Mouse (Mus musculus): ENCODE measurements around the gene Timm23. TPM values are rescaled to one million over a fixed set of nuclear protein-coding genes. Genes with fewer than 3 reads are reported as not detected.

Timm23 gene
- polyA plus RNA-seq, 1 experiment from 2014 or later: 160 TPM

- Histone ChIP-seq H3K4me1 (ENCODE audit: insufficient read depth, low read depth, low read length) (peaks cover 13% of the 10 kb centered on the region), H3K36me3 (ENCODE audit: insufficient read depth, low read length) (no peaks in the 10 kb centered on the region), H3K27me3 (replicated peaks; ENCODE audit: insufficient read depth, low read length) (no peaks in the 10 kb centered on the region), H3K9me3 (ENCODE audit: low read length) (no peaks in the 10 kb centered on the region), H3K27ac (ENCODE audit: low read length) (no peak overlapping the region), H3K4me2 (replicated peaks; ENCODE audit: low read depth, low read length) (peak overlapping the region; percentile 29; the same call in 1 of the 2 replicates), H3K4me3 (ENCODE audit: low read depth, low read length) (peak overlapping the region; percentile 3; the same call in 1 of the 2 replicates), H3K9ac (replicated peaks; ENCODE audit: low read depth) (no peak overlapping the region)
- WGBS: 65% methylated on average over 5 of the region's 5 CpGs
- no peak for TF ChIP-seq EP300 (IDR thresholded peaks at IDR 0.05)
- no peak for TF ChIP-seq CTCF (IDR thresholded peaks at IDR 0.05)
- ATAC-seq: no peak
- no peak for DNase-seq (ENCODE audit: low spot score)
These were observed 34.4 kb downstream of the Timm23 start for GRCm38 (mm10) chr14:32167326-32167725.

GRCm38 (mm10) chr14:32166840-32167239, 34.9 kb downstream of the Timm23 start:
- DNase-seq (ENCODE audit: low spot score) (peak; percentile 77), ATAC-seq (peak; percentile 51)
- Histone ChIP-seq H3K27me3 (replicated peaks; ENCODE audit: insufficient read depth, low read length) (no peaks in the 10 kb centered on the region), H3K9ac (replicated peaks; ENCODE audit: low read depth) (no peak overlapping the region), H3K4me2 (replicated peaks; ENCODE audit: low read depth, low read length) (peak overlapping the region; percentile 88; the same call in 1 of the 2 replicates), H3K9me3 (ENCODE audit: low read length) (no peaks in the 10 kb centered on the region), H3K4me1 (ENCODE audit: insufficient read depth, low read depth, low read length) (peaks cover 13% of the 10 kb centered on the region), H3K4me3 (ENCODE audit: low read depth, low read length) (peak overlapping the region; percentile 3; the same call in 1 of the 2 replicates), H3K27ac (ENCODE audit: low read length) (no peak overlapping the region), H3K36me3 (ENCODE audit: insufficient read depth, low read length) (no peaks in the 10 kb centered on the region)
- TF ChIP-seq EP300 (IDR thresholded peaks at IDR 0.05) (peak; percentile 66), CTCF (IDR thresholded peaks at IDR 0.05) (no peak)
- WGBS: 50% methylated on average over 1 of the region's 1 CpGs

- WGBS: 38% methylated on average over 2 of the region's 2 CpGs
- DNase-seq (ENCODE audit: low spot score): no peak
- H3K4me2 ChIP-seq (replicated peaks; ENCODE audit: low read depth, low read length): peak overlapping the region; percentile 88
- peak overlapping the region; percentile 49; the same call in 1 of the 2 replicates for H3K4me3 ChIP-seq (ENCODE audit: low read depth, low read length)
- TF ChIP-seq CTCF (IDR thresholded peaks at IDR 0.05) (no peak), EP300 (IDR thresholded peaks at IDR 0.05) (no peak)
- no peak overlapping the region for H3K9ac ChIP-seq (replicated peaks; ENCODE audit: low read depth)
- H3K4me1 ChIP-seq (ENCODE audit: insufficient read depth, low read depth, low read length): peaks cover 19% of the 10 kb centered on the region
- no peak for ATAC-seq
- H3K27me3 ChIP-seq (replicated peaks; ENCODE audit: insufficient read depth, low read length): no peaks in the 10 kb centered on the region
- H3K36me3 ChIP-seq (ENCODE audit: insufficient read depth, low read length): no peaks in the 10 kb centered on the region
- no peaks in the 10 kb centered on the region for H3K9me3 ChIP-seq (ENCODE audit: low read length)
- no peak overlapping the region for H3K27ac ChIP-seq (ENCODE audit: low read length)
These were observed 35.6 kb downstream of the Timm23 start for GRCm38 (mm10) chr14:32166062-32166441.

- under 1% methylated on average over 40 of the region's 42 CpGs for WGBS
- Histone ChIP-seq H3K27me3 (replicated peaks; ENCODE audit: insufficient read depth, low read length) (no peaks in the 10 kb centered on the region), H3K4me3 (ENCODE audit: low read depth, low read length) (peak overlapping the region; percentile 49), H3K9me3 (ENCODE audit: low read length) (no peaks in the 10 kb centered on the region), H3K27ac (ENCODE audit: low read length) (peak overlapping the region; percentile 43), H3K9ac (replicated peaks; ENCODE audit: low read depth) (peak overlapping the region; percentile 24), H3K4me2 (replicated peaks; ENCODE audit: low read depth, low read length) (peak overlapping the region; percentile 88), H3K36me3 (ENCODE audit: insufficient read depth, low read length) (no peaks in the 10 kb centered on the region), H3K4me1 (ENCODE audit: insufficient read depth, low read depth, low read length) (peaks cover 25% of the 10 kb centered on the region)
- TF ChIP-seq CTCF (IDR thresholded peaks at IDR 0.05): no peak
- TF ChIP-seq EP300 (IDR thresholded peaks at IDR 0.05): no peak
- ATAC-seq: peak; percentile 77
- DNase-seq (ENCODE audit: low spot score): peak; percentile 84
These were observed 36.2 kb downstream of the Timm23 start for GRCm38 (mm10) chr14:32165278-32166061.

- 58% methylated on average over 8 of the region's 8 CpGs for WGBS
- H3K4me2 ChIP-seq (replicated peaks; ENCODE audit: low read depth, low read length): no peak overlapping the region
- no peaks in the 10 kb centered on the region for H3K9me3 ChIP-seq (ENCODE audit: low read length)
- ATAC-seq (no peak), DNase-seq (ENCODE audit: low spot score) (peak; percentile 52)
- no peak overlapping the region for H3K27ac ChIP-seq (ENCODE audit: low read length)
- H3K4me1 ChIP-seq (ENCODE audit: insufficient read depth, low read depth, low read length): peaks cover 28% of the 10 kb centered on the region
- no peak overlapping the region for H3K4me3 ChIP-seq (ENCODE audit: low read depth, low read length)
- H3K36me3 ChIP-seq (ENCODE audit: insufficient read depth, low read length): no peaks in the 10 kb centered on the region
- H3K27me3 ChIP-seq (replicated peaks; ENCODE audit: insufficient read depth, low read length): no peaks in the 10 kb centered on the region
- TF ChIP-seq CTCF (IDR thresholded peaks at IDR 0.05) (no peak), EP300 (IDR thresholded peaks at IDR 0.05) (no peak)
- no peak overlapping the region for H3K9ac ChIP-seq (replicated peaks; ENCODE audit: low read depth)
These were observed 37.3 kb downstream of the Timm23 start for GRCm38 (mm10) chr14:32164173-32165051.

All from lung, postnatal 0 days (tissue).